Mouse (Mus musculus): Measurements from ENCODE around the gene Med12l.

DNA sequence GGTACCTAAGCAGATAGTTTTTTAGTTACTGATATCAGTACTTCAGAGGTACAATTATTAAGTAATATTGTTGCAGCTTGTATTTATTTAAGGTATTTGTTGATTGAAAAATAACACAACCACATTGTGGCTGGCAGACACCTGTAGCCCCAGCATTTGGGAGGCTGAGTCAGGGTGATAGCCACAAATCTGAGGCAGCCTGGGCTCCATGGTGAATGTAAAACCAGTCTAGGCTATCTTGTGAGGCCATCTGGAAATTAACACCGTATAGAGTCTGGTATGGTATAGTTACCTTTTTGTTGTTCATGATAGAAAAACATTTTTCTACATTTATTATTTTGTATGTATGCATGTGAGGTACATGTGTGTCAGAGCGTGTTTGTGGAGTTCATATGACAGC lies 96.5 kb downstream of the Med12l start:
- TF ChIP-seq GATA1 (IDR thresholded peaks at IDR 0.05; ENCODE audit: low read length), result no peak
- no peak for TF ChIP-seq TAL1 (IDR thresholded peaks at IDR 0.05; ENCODE audit: low read length)

All from erythroblast, embryonic 14.5 days (primary cell).